Mouse (Mus musculus) stomach, postnatal 0 days (tissue): ENCODE results near the gene Col4a3bp.

ENCODE experiments used
- CTCF ChIP-seq: IDR thresholded peaks from 2 replicates; pipeline ENCODE4 v1.5.1; 2016; ENCODE audit warnings: antibody characterized with exemption, low read depth, mild to moderate bottlenecking, moderate library complexity
- EP300 ChIP-seq: optimal IDR thresholded peaks from 2 replicates; pipeline ENCODE3; 2016; ENCODE audit warnings: antibody characterized with exemption

DNA sequence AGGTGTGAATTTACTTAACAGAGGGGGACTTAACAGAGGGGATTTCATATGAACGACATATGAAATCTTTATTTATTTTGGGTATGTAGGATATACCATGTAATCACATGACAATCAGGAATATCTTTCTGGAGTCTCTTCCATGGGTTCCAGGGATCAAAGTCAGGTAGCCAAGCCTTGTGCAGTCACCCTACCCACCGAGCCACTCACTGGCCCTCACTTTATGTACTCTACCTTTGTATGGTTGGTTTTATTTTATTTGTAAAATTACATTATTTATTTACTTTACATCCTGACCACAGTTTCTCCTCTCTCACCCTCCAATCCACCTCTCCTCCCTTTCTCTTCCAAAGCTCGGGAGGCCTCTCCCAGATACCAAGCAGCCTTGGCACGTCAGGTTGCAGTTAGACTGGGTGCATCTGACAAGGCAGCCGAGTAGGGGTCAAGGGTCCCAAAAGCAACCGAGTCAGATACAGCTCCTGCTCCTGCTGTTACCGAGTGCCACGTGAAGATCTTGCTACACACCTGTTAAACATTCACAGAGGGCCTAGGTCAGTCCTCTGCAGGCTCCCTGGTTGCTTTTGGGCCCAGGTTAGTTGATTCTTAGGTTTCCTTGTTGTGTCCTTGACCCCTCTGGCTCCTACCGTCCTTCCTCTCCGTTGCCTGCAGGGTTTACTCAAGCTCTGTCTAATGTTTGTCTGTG is 28.0 kb downstream of the Col4a3bp start:
- TF ChIP-seq CTCF (no peak), EP300 (no peak)
